Mouse (Mus musculus) layer of hippocampus, postnatal 36 days (tissue): ENCODE results near the gene Hcn2. TPM values are rescaled to one million over a fixed set of nuclear protein-coding genes. Genes with fewer than 3 reads are reported as not detected.
"Not testable (repeated sequence)": the region's sequence is repeated elsewhere in the genome, so short reads cannot be mapped to it uniquely, and the experiment has no call there.

Experiments
- DNase-seq, 2 experiments: peaks; one replicate each; pipeline ENCODE4 v3.0.0; 2022
- total RNA-seq, 2 experiments: library from RNA; stranded (reverse); gene quantifications; 2 replicates each; pipeline ENCODE4 v1.2.3; 2021

Hcn2 gene
- total RNA-seq, 2 experiments from 2014 or later = 106 to 118 TPM

DNA sequence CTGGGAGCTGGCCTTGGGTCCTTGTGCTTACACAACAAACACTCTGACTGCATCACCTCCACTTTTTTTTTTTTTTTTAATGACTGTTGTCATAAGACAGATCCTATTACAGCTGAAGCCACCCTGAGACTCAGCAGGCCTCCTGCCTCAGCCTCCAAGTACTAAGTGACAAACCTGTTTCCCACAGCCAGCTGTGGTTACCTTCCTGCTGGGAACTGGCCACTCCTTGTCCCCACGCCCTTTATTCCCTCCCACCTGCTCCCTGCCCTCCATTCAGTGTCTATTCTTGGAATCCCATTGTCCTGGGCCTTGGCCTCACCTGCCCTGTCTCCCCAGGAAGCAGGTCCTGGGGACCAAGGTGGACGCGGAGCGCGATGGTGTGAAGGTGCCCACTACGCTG lies 28.9 kb upstream of the Hcn2 start:
- DNase-seq = no peak

DNA sequence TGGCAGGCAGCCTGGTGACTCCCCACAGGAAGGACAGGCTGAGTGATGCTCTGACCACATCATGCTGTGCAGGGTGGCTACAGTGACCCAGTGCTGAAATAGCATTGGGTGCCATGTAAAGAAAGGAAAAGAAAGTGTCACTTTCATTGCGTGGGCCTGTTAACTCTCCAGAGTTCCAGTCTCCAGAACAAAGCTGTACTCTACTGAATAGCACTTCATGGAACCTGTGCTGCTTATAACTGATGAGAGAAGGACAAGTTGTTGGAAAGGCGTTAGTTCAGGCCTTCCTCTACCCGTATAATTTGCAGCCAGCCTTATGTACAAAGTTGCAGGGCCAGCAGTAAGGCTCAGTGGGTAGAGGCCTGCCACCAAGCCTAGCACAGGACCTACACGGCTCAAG lies 27.7 kb upstream of the Hcn2 start, which contains the start of gene Gzmm:
TSS of gene Gzmm (plus strand) at position 301 of the 400 bp plus-strand sequence.
- no peak for DNase-seq

GRCm38 (mm10) chr10:79689178-79689577 lies 27.3 kb upstream of the Hcn2 start:
- DNase-seq = no peak

DNA sequence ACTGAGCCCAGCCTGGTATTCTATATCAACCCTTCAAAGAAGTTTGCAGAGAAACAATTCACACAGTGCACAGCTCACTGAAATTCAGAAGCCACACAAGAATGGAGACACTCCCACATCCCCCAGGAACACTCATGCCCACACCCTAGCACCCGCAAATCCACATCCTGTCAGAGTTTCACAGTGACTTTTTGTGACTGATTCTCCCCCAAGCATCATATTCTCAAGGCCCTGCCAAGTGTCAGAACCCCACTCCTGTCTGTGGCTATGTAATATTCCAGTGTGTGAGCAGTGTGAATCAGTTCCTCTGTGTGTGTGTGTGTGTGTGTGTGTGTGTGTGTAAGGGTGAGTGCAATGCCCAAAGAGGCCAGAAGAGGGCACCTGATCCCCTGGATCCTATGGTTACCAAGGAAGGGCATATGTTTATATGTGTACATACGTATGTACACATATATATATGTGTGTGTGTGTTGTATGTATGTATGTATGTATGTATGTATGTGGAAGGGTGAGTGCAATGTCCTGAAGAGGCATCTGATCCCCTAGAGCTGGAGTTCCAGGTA lies 24.4 kb upstream of the Hcn2 start:
- DNase-seq = no peak

DNA sequence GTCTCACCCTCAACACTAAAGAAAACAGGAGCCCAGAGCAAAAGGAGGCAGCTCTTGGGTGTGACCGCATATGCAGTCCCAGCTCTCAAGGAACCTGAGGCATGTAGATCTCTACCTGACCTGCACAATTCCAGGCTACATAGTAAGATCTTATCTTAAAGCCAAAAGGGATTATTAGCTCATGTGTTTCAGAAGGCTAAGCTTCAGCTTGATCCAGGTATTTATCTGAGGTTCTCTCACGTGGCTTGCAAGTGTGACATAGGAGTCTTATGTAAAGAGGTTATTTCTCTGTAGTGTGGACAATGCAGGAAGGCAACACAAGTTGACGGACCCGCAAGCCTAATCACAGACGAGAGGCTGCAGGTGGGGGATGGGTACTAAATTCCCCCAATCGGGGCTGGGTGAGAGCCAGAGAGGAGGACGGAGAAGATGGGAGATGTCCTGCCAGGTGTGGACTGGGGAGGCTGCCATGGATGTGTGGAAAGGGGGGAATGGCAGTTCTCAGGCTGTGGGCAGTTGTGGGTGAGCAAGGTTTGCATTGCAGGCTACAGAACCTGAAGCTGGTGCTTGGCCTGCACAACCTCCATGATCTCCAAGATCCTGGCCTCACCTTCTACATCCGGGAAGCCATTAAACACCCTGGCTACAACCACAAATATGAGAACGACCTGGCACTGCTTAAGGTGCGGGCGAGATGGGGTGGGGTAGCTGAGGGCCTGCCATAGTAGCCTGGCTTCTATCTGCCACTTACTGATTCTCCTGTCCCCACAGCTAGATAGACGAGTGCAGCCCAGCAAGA lies 22.7 kb upstream of the Hcn2 start:
- no peak for DNase-seq

- no peak for DNase-seq
These were observed 22.1 kb upstream of the Hcn2 start for GRCm38 (mm10) chr10:79694379-79694655.

DNA sequence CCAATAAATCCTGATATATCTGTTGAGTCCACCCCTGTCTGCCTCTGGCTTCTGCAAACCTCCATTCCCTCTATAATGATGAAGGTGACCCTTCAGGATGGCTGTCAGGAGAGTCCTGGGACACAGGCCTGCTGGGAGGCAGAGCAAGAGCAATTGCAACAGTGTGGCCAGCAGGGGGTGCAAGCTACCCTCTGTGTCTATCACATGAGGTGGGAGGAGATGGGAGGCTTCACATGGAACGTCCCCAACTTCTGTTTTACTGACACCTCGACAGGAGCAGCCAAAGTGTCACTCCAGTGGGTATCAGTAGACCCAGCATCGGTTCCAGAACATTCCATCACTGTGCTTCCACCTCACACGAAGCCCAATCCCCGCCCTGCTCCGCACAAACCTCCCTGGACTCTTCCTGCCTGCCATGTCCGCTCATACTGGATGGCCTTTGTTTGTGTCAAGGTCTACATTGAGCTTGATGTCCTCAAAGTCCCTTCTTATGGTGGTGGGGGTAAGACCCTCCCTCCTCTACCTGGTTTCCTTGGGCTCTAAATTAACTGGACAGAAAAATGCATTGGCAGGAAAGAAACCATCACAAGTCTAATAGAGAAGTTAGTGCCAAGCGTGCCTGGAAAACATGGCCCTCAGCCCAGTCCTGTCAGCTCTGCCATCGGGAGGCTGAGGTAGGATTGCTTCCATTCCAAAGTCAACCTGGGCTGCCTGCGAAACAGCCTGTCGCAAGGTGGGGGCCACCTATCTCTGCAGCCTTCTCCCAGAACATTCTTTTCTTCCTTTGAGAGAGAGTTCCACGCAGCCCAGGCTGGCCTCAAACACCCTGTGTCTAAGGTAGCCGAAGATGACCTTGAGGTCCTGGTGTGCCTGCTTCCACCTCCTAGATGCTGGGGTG lies 21.0 kb upstream of the Hcn2 start:
- peak in 1 of 2 experiments; percentile 67 for DNase-seq

- no peak for DNase-seq
These were observed 20.2 kb upstream of the Hcn2 start for GRCm38 (mm10) chr10:79696129-79696651.

- no peak for DNase-seq
These were observed 18.5 kb upstream of the Hcn2 start for GRCm38 (mm10) chr10:79697916-79698315.

GRCm38 (mm10) chr10:79698459-79698858 lies 18.0 kb upstream of the Hcn2 start:
- no peak for DNase-seq

GRCm38 (mm10) chr10:79700676-79701075 lies 15.8 kb upstream of the Hcn2 start:
- no peak for DNase-seq

- no peak for DNase-seq
These were observed 14.8 kb upstream of the Hcn2 start for GRCm38 (mm10) chr10:79701443-79702129.

GRCm38 (mm10) chr10:79702970-79703369 lies 13.5 kb upstream of the Hcn2 start:
- not testable (repeated sequence) for DNase-seq

DNA sequence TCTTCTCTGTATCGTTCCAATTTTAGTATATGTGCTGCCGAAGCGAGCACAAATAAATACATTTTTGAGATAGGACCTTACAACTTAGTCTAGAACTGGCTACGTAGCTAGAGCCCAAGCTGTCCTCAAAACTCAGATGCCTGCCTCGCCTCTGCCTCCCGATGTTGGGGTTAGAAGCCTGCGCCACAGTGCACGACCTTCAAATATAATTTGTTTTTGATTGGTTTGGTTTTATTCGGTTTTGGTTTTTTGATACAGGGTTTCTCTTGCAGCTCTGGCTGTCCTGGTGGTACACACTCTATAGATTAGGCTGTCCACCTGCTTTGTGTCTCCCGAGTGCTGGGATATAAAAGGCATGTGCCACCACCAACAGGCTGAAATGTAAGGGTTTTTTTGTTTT lies 12.9 kb upstream of the Hcn2 start:
- no peak for DNase-seq

DNA sequence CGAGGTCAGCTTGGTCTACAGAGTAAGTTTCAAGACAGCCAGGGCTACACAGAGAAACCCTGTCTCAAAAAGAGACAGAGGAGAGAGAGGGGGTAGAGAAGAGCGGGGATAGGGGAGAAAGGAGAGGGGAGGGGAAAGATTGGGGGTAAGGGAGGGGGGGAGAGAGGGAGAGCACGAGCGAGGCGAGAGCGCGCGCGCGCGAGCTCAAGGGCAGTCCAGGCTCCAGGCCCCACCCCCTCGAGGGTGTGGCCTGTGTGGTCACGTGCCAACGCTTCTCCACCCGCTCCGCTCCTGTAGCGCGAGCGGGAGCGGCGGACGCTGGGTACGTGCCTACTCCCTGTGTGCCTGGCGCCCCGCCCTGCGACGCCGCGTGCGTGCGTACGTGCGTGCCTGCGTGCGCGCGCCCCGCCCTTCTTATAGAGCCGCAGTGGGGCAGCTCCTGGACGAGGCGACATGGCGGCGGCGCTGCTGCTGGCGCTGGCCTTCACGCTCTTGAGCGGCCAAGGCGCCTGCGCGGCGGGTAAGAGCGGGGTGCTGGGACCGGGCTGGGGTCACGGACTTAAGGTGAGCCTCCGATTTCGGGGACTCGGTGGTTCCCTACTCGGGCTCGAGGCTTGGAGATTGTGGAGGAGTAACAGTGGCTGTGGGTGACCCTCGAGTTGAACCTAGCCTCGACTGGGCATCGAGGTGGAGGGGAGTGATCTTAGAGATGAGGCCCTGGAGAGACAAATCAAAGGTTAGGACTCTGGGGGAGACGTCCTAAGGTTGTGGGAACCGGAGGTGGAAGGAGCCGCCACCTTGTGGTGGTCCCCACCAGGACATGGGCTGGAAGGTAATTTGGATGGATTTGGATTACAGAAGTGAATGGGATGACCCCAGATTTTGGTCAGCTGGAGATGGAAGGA lies 12.1 kb upstream of the Hcn2 start, which contains the start of gene Bsg:
TSS of gene Bsg (plus strand) at position 427 of the 905 bp plus-strand sequence.
- DNase-seq = peak; percentile 98 to 99

DNA sequence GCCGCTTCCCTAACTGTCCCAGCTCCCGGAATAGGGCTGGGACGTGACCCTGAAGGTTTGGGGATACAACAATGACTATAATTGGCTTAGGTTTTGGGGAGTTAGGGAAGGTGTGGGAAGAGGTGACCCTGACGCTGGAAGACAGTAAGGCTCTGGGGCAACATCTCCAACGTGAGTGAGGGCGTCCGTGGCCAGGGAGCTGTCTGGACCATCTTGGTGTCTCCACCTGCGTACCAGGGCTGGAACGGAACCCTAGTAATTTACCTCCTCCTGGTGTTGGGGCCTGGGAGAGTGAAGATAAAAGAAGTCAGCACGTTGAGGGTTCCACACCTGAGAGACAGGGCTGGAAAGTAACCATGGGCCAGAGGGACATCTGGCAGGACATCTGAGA lies 11.5 kb upstream of the Hcn2 start:
- DNase-seq = no peak

DNA sequence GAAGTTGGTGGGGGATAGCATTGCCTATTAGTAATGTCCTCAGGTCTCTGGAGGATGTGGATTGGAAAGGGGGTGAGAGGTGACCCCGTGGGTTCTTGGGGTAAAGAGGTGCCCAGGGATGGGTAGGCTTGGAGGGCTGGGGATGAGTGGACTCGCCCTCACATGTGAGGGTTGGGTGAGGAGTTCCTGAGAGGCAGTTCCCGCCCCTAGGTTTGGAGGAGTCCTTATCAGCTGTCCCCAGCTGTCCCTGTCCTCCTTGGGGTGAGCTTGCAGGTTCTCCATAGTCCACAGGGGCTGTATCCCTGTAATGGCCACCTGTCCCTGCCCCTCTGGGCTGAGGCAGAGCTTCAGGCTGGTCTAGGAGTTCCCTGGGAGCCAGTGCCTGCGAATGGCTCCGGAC lies 10.5 kb upstream of the Hcn2 start:
- no peak for DNase-seq

DNA sequence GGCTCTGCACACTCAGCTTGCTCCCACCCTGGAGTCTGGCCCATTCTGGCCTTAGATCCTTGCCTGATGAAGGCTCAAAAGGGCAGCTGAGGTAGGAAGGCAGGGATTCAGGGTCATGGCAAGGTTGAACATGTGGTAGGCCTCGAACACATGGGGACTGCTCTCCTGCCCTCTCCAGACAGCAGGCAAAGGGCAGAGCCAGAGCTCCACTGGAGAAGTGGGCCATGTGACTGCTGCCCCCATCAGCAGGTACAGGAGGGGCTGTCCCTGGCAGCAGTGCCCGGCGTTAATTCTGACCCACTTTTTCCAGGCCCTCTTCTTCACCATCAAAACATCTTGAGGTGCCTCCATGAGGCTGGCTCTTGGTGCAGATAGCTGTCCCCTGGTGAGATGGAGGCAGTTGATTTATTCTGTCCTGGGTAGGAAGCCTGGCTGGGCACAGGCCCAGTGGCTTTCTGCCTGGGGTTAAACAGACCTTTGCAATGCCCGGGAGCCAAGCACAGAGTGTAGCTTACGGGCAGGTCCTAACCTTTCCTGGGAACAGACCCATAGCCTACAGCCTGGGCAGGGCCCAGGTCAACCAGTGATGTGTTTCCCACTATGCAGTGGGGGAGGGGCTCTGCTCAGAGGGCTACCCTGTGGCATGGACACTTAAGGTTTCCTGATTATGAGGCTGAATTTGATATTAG lies 9.9 kb upstream of the Hcn2 start:
- no peak for DNase-seq

- DNase-seq = no peak
These were observed 9.3 kb upstream of the Hcn2 start for GRCm38 (mm10) chr10:79707162-79707561.

GRCm38 (mm10) chr10:79707759-79708158 lies 8.7 kb upstream of the Hcn2 start:
- DNase-seq = no peak

GRCm38 (mm10) chr10:79708668-79709067 lies 7.8 kb upstream of the Hcn2 start:
- DNase-seq = no peak
